Mouse (Mus musculus) thymus, postnatal 0 days (tissue): ENCODE results near the gene Rhbg. TPM values are rescaled to one million over a fixed set of nuclear protein-coding genes. Genes with fewer than 3 reads are reported as not detected.
"Not testable (repeated sequence)": the region's sequence is repeated elsewhere in the genome, so short reads cannot be mapped to it uniquely, and the experiment has no call there.

ENCODE experiments used
- DNase-seq: peaks from one replicate; pipeline ENCODE4 v3.0.0-alpha.2; 2015; ENCODE audit warnings: low spot score
- polyA plus RNA-seq: library from polyadenylated mRNA; unstranded; fragments of >200 nt; fragmentation: Nextera tagmentation; extraction: Ambion mirVana; gene quantifications from 2 replicates; pipeline ENCODE4 v1.2.1, GENCODE M21; 2015

Rhbg gene
- polyA plus RNA-seq: 0.58 and 0.66 TPM in 2 replicates

GRCm38 (mm10) chr3:88254268-88254926 is at the start of gene Rhbg:
TSS of gene Rhbg (minus strand) at chr3:88254709.
- no peak for DNase-seq

- no peak for DNase-seq
Observed at GRCm38 (mm10) chr3:88299172-88299571, 44.7 kb upstream of the Rhbg start.

GRCm38 (mm10) chr3:88297321-88297851 is 42.9 kb upstream of the Rhbg start:
- DNase-seq: no peak

GRCm38 (mm10) chr3:88296561-88297318 is 42.2 kb upstream of the Rhbg start, which contains the start of the genes Tsacc and Cct3:
TSS of gene Tsacc (minus strand) at chr3:88296999.
TSS of gene Cct3 (plus strand) at chr3:88297116.
- DNase-seq: peak; percentile 99

- no peak for DNase-seq
Observed at GRCm38 (mm10) chr3:88296110-88296560, 41.6 kb upstream of the Rhbg start.

- DNase-seq: not testable (repeated sequence)
Observed at GRCm38 (mm10) chr3:88295272-88295671, 40.8 kb upstream of the Rhbg start.

GRCm38 (mm10) chr3:88291970-88292369 is 37.5 kb upstream of the Rhbg start:
- peak; percentile 45 for DNase-seq

- DNase-seq: not testable (repeated sequence)
Observed at GRCm38 (mm10) chr3:88288133-88288713, 33.7 kb upstream of the Rhbg start.

- DNase-seq: no peak
Observed at GRCm38 (mm10) chr3:88287110-88287509, 32.6 kb upstream of the Rhbg start, which contains the start of gene Gm38392. TSS of gene Gm38392 (minus strand) at chr3:88287210.

- DNase-seq: not testable (repeated sequence)
Observed at GRCm38 (mm10) chr3:88285565-88285895, 31.0 kb upstream of the Rhbg start.

- DNase-seq: not testable (repeated sequence)
Observed at GRCm38 (mm10) chr3:88284815-88285564, 30.5 kb upstream of the Rhbg start.

- not testable (repeated sequence) for DNase-seq
Observed at GRCm38 (mm10) chr3:88281141-88281916, 26.8 kb upstream of the Rhbg start.

- no peak for DNase-seq
Observed at GRCm38 (mm10) chr3:88280035-88280434, 25.5 kb upstream of the Rhbg start.

GRCm38 (mm10) chr3:88276529-88277143 is 22.1 kb upstream of the Rhbg start:
- no peak for DNase-seq

GRCm38 (mm10) chr3:88276121-88276520 is 21.6 kb upstream of the Rhbg start:
- DNase-seq: no peak

GRCm38 (mm10) chr3:88274002-88274401 is 19.5 kb upstream of the Rhbg start:
- no peak for DNase-seq

GRCm38 (mm10) chr3:88271859-88272258 is 17.4 kb upstream of the Rhbg start:
- no peak for DNase-seq

GRCm38 (mm10) chr3:88271298-88271697 is 16.8 kb upstream of the Rhbg start:
- DNase-seq: not testable (repeated sequence)

- DNase-seq: no peak
Observed at GRCm38 (mm10) chr3:88268991-88269390, 14.5 kb upstream of the Rhbg start.

GRCm38 (mm10) chr3:88268014-88268413 is 13.5 kb upstream of the Rhbg start:
- not testable (repeated sequence) for DNase-seq
